Mouse (Mus musculus) embryonic facial prominence, embryonic 15.5 days (tissue): ENCODE results near the gene Mta3. TPM values are rescaled to one million over a fixed set of nuclear protein-coding genes. Genes with fewer than 3 reads are reported as not detected.

Source experiments
- ATAC-seq: fragments of 200-750 bp; cut with Nextera tagmentation; 2 replicates; pipeline ENCODE4 v1.8.0; 2017; ENCODE audit warnings: low read depth, moderate TSS enrichment; ENCODE audit not compliant: insufficient number of reproducible peaks, low FRiP score, low TSS enrichment
- H3K27ac ChIP-seq: fragments of 300-500 bp; sonication (generic); replicated peaks from 2 replicates; pipeline ENCODE4 v1.5.1; 2015; ENCODE audit warnings: mild to moderate bottlenecking, inconsistent platforms
- H3K27me3 ChIP-seq: fragments of 300-500 bp; sonication (generic); 2 replicates; pipeline ENCODE4 v1.6.1; 2015; ENCODE audit warnings: inconsistent platforms
- H3K36me3 ChIP-seq: fragments of 300-500 bp; sonication (generic); 2 replicates; pipeline ENCODE4 v1.6.1; 2015; ENCODE audit warnings: mild to moderate bottlenecking, inconsistent platforms
- H3K4me1 ChIP-seq: fragments of 300-500 bp; sonication (generic); 2 replicates; pipeline ENCODE4 v1.6.1; 2015; ENCODE audit warnings: inconsistent platforms
- H3K4me2 ChIP-seq: fragments of 300-500 bp; sonication (generic); replicated peaks from 2 replicates; pipeline ENCODE4 v1.6.1; 2015; ENCODE audit warnings: mild to moderate bottlenecking, inconsistent platforms
- H3K4me3 ChIP-seq: fragments of 300-500 bp; sonication (generic); replicated peaks from 2 replicates; pipeline ENCODE4 v1.5.1; 2015; ENCODE audit warnings: mild to moderate bottlenecking, inconsistent platforms
- H3K9ac ChIP-seq: fragments of 300-500 bp; sonication (generic); 2 replicates; pipeline ENCODE4 v1.6.1; 2015; ENCODE audit warnings: inconsistent platforms
- H3K9me3 ChIP-seq: fragments of 300-500 bp; sonication (generic); replicated peaks from 2 replicates; pipeline ENCODE4 v1.6.1; 2016; ENCODE audit warnings: inconsistent platforms
- WGBS: fragments of 180-500 bp; shearing (Covaris S2); methylation state at CpG from one replicate; pipeline ENCODE4 v1.1.7; 2015; 5-methylcytosine and 5-hydroxymethylcytosine counted together
- polyA plus RNA-seq: library from polyadenylated mRNA; unstranded; fragments of >200 nt; fragmentation: Nextera tagmentation; extraction: Ambion mirVana; gene quantifications from 2 replicates; pipeline ENCODE4 v1.2.1, GENCODE M21; 2015

The Mta3 gene
- polyA plus RNA-seq, 1 experiment from 2014 or later, result 46.4 TPM

DNA sequence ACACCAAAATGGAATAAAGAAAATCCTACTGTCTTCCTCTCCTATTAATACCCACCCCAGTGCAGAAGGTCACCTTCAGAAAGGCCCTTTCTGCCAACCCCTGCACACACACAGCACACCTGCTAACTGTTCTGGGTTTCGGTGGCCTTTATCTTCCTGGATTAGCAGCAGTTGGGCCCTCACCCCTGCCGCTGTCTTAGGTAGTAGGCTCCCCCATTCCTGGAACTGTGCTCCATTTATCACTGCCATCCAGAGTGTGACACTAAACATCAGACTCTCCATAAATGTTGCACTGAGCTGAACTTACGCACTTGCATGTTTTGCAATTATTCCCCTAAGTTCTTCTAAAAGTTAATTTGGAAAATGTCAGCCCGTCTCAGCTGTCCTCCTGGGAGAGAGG is 14.6 kb upstream of the Mta3 start:
- no peak for ATAC-seq
- Histone ChIP-seq H3K4me1 (no peaks in the 10 kb centered on the region), H3K36me3 (no peaks in the 10 kb centered on the region), H3K4me2 (no peak overlapping the region), H3K9ac (no peak overlapping the region), H3K27ac (no peak overlapping the region), H3K9me3 (no peaks in the 10 kb centered on the region), H3K27me3 (no peaks in the 10 kb centered on the region), H3K4me3 (no peak overlapping the region)
- 59% methylated on average over 4 of the region's 4 CpGs for WGBS

DNA sequence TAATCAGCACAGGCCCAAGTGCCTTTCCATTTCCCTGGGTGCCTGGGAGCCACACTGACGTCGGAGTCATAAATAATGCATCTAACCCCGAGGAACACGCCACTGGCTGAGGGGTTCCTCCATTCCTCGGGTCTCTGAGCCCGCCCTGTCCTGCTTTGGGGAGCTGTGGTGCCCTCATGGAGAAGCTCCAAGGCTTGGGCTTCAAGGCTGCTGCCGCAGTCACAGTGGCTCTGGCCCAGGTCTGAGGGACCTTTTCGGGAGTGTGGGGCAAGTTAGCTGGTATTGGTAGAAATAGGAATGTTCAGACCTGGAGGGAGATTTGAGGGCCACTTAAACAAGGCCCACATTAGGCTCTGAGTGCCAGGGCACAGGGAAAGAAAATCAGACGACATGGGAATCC is 12.0 kb upstream of the Mta3 start:
- ATAC-seq, result no peak
- no peak overlapping the region for H3K4me2 ChIP-seq
- H3K36me3 ChIP-seq, result no peaks in the 10 kb centered on the region
- no peaks in the 10 kb centered on the region for H3K4me1 ChIP-seq
- 83% methylated on average over 9 of the region's 9 CpGs for WGBS
- H3K4me3 ChIP-seq, result no peak overlapping the region
- H3K27me3 ChIP-seq, result no peaks in the 10 kb centered on the region
- no peaks in the 10 kb centered on the region for H3K9me3 ChIP-seq
- H3K27ac ChIP-seq, result no peak overlapping the region
- no peak overlapping the region for H3K9ac ChIP-seq

DNA sequence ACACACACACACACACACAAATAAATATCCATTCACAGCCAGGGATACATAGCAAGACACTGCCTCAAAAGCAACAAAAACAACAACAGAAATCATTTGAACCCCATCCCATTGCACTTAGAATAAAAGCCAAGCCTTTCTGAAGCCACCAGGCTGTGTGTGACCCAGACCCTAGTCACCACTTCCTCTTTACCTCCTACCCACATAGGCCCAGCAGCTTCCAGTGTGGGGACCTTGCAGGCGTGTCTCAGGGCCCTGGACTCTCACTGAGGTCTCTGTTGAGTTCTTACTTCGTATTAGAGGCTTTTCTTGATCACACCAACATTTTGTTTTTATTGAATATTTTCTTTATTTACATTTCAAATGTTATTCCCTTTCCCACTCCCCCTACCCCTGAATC is 10.2 kb upstream of the Mta3 start:
- Histone ChIP-seq H3K36me3 (no peaks in the 10 kb centered on the region), H3K9ac (no peak overlapping the region), H3K27me3 (no peaks in the 10 kb centered on the region), H3K4me2 (no peak overlapping the region), H3K4me3 (no peak overlapping the region), H3K9me3 (no peaks in the 10 kb centered on the region), H3K4me1 (no peaks in the 10 kb centered on the region), H3K27ac (no peak overlapping the region)
- WGBS, result 71% methylated on average over 2 of the region's 2 CpGs
- ATAC-seq, result no peak

DNA sequence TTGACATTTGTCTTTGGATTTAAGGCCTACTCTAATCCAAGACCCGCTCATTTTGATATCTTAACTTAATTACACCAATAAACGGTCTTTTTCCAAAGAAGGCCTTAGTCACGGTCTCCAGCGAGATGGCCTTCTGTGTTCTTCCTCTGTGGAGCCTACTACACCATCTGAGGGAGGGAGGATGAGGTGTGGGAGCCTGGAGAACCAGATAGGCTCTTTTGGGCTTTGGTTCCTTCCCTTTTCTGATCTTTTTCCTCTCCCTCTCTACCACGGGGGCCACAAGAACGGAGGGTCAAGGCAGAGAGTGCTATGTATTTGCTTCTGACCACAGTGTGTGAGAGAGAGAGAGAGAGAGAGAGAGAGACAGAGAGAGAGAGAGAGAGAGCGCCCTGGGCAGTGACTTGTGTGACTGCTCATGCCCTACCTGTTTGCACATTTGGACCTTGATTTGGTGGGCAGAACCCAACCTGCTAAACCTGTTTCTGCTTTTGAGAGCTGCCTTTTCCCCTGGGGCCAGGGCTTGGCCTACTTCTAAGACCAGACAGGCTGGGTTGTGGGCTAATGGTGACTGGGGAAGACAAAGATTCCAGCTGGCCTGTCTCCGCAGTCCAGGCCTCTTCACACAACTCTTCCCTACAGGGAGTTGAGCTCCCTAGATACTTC is 6.8 kb upstream of the Mta3 start:
- peak; percentile 43; the same call in 1 of the 2 replicates for ATAC-seq
- 70% methylated on average over 8 of the region's 8 CpGs for WGBS
- Histone ChIP-seq H3K27me3 (no peaks in the 10 kb centered on the region), H3K4me3 (no peak overlapping the region), H3K36me3 (no peaks in the 10 kb centered on the region), H3K4me1 (no peaks in the 10 kb centered on the region), H3K9me3 (no peaks in the 10 kb centered on the region), H3K9ac (no peak overlapping the region), H3K4me2 (no peak overlapping the region), H3K27ac (no peak overlapping the region)

DNA sequence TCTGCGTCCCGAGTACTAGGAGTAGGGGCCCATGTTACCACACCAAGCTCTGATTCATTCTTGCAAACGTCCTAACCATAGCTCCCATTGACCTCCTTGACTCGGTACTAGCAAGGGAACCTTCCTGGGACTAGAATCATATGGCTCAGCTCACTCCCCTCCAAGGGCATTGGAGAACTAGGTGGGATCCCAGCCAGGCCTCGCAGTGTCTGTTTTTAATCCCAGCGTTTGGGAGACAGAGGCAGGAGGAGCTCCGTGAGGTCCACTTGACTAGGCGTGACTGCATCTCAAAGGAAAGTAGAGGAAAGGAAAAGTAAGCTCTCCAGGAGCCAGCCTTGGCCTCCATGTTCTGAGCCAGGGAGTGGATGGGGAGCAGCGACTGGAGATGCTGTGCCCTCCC is 5.8 kb upstream of the Mta3 start:
- Histone ChIP-seq H3K9ac (no peak overlapping the region), H3K4me1 (no peaks in the 10 kb centered on the region), H3K36me3 (no peaks in the 10 kb centered on the region), H3K9me3 (no peaks in the 10 kb centered on the region), H3K4me3 (no peak overlapping the region), H3K27me3 (no peaks in the 10 kb centered on the region), H3K4me2 (no peak overlapping the region), H3K27ac (no peak overlapping the region)
- 82% methylated on average over 9 of the region's 9 CpGs for WGBS
- ATAC-seq, result no peak

DNA sequence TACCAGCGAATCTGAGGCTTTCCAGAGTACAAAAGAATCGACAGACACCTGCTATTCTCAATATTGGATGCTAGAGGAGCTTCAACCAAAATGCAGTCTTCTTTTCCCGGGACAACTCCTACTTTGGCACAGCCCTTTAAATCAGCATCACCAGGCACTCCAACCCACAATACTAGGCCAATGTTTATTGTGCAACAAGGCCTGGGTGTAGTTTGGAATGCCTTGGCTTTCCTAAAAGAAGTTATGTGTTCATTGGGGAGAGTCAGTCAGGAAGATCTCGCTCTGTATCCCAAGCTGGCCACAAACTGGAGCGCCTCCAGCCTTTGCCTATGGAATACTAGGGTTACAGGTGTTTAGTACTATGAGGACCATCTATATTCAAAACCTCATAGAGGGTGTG is 1.5 kb upstream of the Mta3 start:
- Histone ChIP-seq H3K4me1 (peaks cover 14% of the 10 kb centered on the region), H3K9ac (no peak overlapping the region), H3K4me2 (no peak overlapping the region), H3K9me3 (no peaks in the 10 kb centered on the region), H3K27me3 (no peaks in the 10 kb centered on the region), H3K4me3 (no peak overlapping the region), H3K27ac (no peak overlapping the region), H3K36me3 (no peaks in the 10 kb centered on the region)
- 81% methylated on average over 5 of the region's 5 CpGs for WGBS
- no peak for ATAC-seq

DNA sequence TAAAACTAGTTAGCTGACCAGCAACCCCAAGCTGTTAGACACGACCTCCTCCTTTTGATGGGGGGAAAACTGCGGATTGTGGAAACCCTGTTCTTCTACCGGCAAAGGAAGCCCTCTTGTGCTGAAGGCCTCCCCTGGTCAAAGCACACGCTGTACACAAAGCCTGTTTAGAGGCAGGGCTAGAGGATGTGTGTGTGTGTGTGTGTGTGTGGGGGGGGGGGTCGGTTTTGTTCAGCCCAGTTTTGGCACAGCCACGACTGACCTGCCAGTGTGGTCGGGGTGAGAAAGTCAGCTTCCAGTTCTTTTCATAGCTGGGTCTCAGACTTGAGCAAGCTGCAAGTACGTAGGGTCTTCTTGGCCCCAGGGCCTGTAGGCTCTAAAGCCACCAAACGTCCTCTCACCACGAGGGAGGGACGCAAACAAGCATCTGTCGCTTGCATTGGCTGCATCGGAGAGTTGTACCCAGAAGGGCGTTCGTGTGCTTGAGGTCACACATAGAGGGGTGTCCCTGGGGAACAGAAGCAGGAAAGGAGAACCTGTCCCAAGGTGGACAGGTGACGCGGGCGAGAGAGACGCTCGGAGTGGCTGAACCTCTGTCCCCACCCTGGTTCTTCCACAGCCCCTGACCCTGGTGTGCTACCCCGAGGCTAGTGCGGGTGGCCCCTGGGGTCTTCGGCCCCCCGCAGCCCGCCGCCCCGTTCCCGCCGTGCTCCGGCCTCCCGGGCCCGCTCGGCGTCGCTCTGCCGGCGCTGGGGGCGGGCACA is 429 bp upstream of the Mta3 start:
- Histone ChIP-seq H3K4me1 (peaks cover 14% of the 10 kb centered on the region), H3K27ac (peak overlapping the region; percentile 94), H3K9me3 (no peaks in the 10 kb centered on the region), H3K27me3 (no peaks in the 10 kb centered on the region), H3K9ac (peak overlapping the region; percentile 82), H3K4me3 (peak overlapping the region; percentile 74), H3K4me2 (peak overlapping the region; percentile 83), H3K36me3 (peaks cover 8% of the 10 kb centered on the region)
- peak; percentile 65 for ATAC-seq
- WGBS, result 4% methylated on average over 37 of the region's 38 CpGs

DNA sequence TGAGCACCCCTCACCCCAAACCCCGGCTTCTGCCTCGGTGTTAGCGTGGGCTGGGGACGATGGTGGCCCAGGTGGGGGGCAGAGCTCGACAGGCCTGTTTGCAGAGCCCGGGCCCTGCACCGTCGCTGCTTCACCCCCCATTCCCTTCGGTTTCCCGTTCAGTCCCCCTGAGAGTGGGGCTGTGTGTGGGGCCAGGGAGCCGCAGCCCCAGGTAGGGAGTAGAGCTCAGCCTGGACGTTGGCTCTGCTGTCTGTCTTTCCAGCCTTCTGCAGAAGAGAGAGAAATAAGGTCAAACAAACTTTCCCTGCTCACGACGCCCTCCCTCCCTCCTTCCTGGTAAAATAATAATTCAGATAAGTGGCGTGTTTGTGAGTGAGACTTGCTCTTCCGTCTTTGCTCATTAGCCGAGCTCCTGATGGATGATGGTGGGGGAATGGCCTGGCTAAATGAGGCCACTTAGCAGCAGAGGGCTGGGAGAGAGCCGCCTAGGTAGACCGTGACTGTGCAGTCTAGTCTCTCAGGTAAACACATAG is 697 bp downstream of the Mta3 start:
- Histone ChIP-seq H3K27me3 (no peaks in the 10 kb centered on the region), H3K9ac (peak overlapping the region; percentile 82), H3K4me1 (peaks cover 14% of the 10 kb centered on the region), H3K9me3 (no peaks in the 10 kb centered on the region), H3K27ac (peak overlapping the region; percentile 94), H3K36me3 (peaks cover 14% of the 10 kb centered on the region), H3K4me3 (peak overlapping the region; percentile 74), H3K4me2 (peak overlapping the region; percentile 83)
- 2% methylated on average over 19 of the region's 19 CpGs for WGBS
- peak; percentile 63 for ATAC-seq

DNA sequence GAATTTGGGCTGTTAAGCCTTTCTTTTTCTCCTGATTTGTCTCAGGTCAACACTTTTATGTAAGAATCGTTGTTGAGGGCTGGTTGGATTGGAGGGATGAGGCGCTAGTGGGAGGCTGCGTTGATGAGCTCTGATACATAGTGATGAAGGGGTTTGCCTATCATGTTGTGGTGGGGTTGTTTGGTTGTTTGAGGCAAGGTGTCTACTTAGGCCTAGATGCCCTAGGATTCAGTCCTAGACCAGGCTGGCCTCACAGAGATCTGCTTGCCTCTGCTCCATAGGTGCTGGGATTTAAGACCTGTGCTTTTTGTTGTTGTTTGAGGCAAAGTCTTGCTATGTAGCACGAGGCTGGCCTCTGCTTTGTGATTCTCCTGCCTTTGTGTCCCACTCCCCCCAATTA is 1.4 kb downstream of the Mta3 start:
- Histone ChIP-seq H3K9me3 (no peaks in the 10 kb centered on the region), H3K4me3 (peak overlapping the region; percentile 74), H3K4me2 (peak overlapping the region; percentile 83), H3K27ac (0 out of 2 replicates have a peak overlapping the region, but pooled peaks have one; percentile 94), H3K4me1 (peaks cover 14% of the 10 kb centered on the region), H3K27me3 (no peaks in the 10 kb centered on the region), H3K36me3 (peaks cover 18% of the 10 kb centered on the region), H3K9ac (no peak overlapping the region)
- no peak for ATAC-seq
- WGBS, result 76% methylated on average over 4 of the region's 4 CpGs

DNA sequence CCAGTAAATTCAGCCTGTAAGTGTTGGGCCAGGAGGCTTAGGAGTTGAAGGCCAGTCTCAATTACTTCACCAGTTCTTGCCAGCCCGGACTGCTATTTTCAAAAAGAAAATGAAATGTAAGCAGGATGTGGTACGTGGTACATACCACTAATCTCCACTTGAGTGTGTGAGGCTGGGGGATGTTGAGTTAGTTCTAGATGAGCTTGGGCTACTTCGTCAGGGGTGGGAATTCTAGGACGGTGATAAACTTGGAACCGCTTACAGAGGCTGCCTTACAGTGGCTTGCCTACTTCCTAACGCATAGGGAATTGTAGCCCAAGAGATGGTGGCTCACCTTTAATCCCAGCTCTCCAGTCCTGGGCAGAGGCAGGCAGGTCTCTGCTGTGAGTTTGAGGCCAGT is 1.9 kb downstream of the Mta3 start:
- Histone ChIP-seq H3K27ac (no peak overlapping the region), H3K4me1 (peaks cover 14% of the 10 kb centered on the region), H3K36me3 (peaks cover 23% of the 10 kb centered on the region), H3K4me2 (no peak overlapping the region), H3K4me3 (no peak overlapping the region), H3K27me3 (no peaks in the 10 kb centered on the region), H3K9me3 (no peaks in the 10 kb centered on the region), H3K9ac (no peak overlapping the region)
- 87% methylated on average over 6 of the region's 6 CpGs for WGBS
- no peak for ATAC-seq

DNA sequence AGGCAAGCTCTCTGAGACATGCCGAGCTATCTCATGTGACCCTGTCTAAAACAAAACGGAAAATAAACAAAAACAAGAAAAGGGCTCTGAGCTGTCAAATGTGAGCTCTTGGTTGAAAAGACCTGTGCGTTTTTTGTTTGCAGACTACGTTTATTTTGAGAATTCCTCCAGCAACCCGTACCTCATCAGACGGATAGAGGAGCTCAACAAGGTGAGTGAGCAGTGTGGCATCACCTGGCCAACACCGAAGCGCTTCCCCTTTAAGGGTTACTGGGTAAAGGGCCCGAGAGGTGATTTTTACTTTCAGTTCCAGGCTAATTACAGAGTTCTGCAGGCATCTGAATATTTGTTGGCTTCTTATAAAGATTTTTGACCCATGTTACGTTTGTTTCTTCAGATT is 2.3 kb downstream of the Mta3 start:
- no peak overlapping the region for H3K9ac ChIP-seq
- ATAC-seq, result no peak

More for the DNA sequence above, 2.3 kb downstream of the Mta3 start:
- H3K4me3 ChIP-seq, result no peak overlapping the region
- no peaks in the 10 kb centered on the region for H3K9me3 ChIP-seq
- H3K27ac ChIP-seq, result no peak overlapping the region
- peaks cover 24% of the 10 kb centered on the region for H3K36me3 ChIP-seq
- H3K4me1 ChIP-seq, result peaks cover 14% of the 10 kb centered on the region
- H3K4me2 ChIP-seq, result no peak overlapping the region
- 83% methylated on average over 10 of the region's 10 CpGs for WGBS
- H3K27me3 ChIP-seq, result no peaks in the 10 kb centered on the region
